Mouse (Mus musculus): ENCODE results near the gene Gm3854. TPM values are rescaled to one million over a fixed set of nuclear protein-coding genes. Genes with fewer than 3 reads are reported as not detected.
A peak's percentile ranks its signal among the peaks of the same experiment; 100 is the strongest.

The Gm3854 gene
- polyA plus RNA-seq, 1 experiment from 2014 or later = 0.73 TPM

DNA sequence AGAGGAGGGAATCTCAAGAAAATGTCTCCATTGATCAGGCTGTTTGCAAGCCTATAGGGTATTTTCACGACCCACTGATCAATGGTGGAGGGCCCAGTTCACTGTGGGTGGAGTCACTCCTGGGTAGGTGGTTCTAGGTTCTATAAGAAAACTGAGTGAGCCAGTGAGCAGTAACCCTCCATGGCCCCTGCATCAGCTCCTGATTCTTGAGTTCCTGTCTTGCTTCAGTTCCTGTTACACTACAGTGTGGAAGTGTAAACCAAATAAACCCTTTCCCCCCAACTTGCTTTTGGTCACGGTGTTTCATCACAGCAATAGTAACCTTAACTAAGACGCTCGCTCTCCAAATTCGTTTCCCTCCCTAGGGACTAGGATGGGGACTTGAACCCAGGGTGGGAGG, 45.4 kb downstream of the Gm3854 start:
- Histone ChIP-seq H3K9ac (no peak overlapping the region), H3K4me3 (no peak overlapping the region), H3K27me3 (no peaks in the 10 kb centered on the region), H3K27ac (no peak overlapping the region), H3K4me2 (no peak overlapping the region), H3K4me1 (replicated peaks) (peaks cover 4% of the 10 kb centered on the region; the same call in 1 of the 2 replicates), H3K36me3 (peaks cover 41% of the 10 kb centered on the region), H3K9me3 (replicated peaks) (no peaks in the 10 kb centered on the region)
- 81% methylated on average over 5 of the region's 5 CpGs for WGBS
- no peak for ATAC-seq (replicated peaks; ENCODE audit: insufficient number of reproducible peaks, insufficient read depth, low FRiP score, low read depth)

DNA sequence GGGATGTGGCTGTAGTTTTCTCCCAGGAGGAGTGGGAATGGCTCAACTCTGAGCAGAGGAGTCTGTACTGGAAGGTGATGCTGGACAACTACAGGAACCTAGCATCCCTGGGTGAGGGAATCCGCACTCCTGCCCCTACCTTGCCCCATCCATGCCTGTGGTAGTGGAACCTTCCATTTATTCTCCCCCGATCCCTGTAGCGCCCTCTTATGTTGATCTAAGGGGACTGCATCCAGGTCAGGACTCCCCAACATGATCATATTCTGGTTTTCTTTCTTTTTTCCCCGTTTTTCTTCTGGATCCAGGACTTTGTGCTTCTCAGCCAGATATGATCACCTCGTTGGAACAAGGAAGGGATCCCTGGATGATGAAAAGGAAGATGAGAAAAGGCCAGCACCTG, 45.9 kb downstream of the Gm3854 start:
- Histone ChIP-seq H3K4me2 (no peak overlapping the region), H3K9me3 (replicated peaks) (no peaks in the 10 kb centered on the region), H3K36me3 (peaks cover 45% of the 10 kb centered on the region), H3K4me3 (no peak overlapping the region), H3K9ac (no peak overlapping the region), H3K27me3 (no peaks in the 10 kb centered on the region), H3K27ac (no peak overlapping the region), H3K4me1 (replicated peaks) (peaks cover 1% of the 10 kb centered on the region; the same call in 1 of the 2 replicates)
- ATAC-seq (replicated peaks; ENCODE audit: insufficient number of reproducible peaks, insufficient read depth, low FRiP score, low read depth) = no peak
- WGBS = 61% methylated on average over 5 of the region's 5 CpGs

DNA sequence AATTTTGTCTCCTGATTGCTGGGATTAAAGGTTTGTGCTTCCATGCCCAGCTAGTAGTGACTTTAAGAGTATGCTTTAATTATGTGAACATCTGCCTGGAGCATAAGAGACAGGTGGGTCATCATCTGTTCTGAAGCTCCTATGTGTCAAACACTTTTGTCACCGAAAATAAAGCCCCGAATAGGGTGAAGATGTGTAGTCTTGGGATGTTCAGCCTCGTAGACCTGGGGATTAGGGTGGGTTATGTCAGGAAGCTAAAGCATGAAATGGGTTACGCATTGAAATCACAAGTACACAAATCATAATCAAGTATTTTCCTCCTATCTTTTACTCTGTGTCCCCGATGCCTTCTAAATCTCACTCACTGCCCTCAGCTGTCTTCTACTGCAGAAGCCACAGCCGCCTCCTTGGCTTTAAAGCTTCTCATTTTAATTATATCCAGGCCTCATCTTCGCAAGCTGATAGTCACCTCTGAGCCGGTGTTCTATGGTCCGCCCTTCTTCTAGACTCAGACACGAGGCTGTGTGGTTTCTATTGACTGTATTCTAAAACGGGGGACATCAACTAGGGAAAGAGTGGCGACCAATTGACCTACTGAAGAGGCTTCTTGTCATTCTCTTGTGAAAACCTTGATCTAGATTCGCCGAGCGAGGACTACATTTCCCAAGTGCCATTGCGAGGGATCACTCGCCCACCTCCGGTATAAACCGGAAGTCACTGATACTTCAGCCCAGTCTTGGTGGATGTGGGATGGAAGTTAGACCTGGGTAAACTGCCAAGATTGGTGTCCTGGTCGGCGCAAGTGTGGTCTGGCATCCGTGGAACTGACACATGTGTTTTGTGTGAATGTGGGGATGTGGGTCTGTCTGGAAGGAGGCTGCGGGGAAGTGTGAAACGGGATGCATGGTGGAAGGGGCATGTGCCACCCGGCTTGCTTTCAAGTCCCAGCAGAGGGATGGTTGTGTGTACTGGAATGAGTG, 54.7 kb downstream of the Gm3854 start, which contains the start of gene Smim17:
Gene Smim17, plus strand, starts transcription at position 720 of the 980 bp plus-strand sequence.
- H3K9ac ChIP-seq = peak within 1 kb of the TSS; percentile 49
- ATAC-seq (replicated peaks; ENCODE audit: insufficient number of reproducible peaks, insufficient read depth, low FRiP score, low read depth) = 0 out of 2 replicates have a peak, but pooled peaks have one; percentile 58

More for the DNA sequence above, 54.7 kb downstream of the Gm3854 start, which contains the start of gene Smim17:
- peaks cover 23% of the 10 kb centered on the region for H3K36me3 ChIP-seq
- H3K4me2 ChIP-seq = peak within 1 kb of the TSS; percentile 80
- H3K4me1 ChIP-seq (replicated peaks) = 0 out of 2 replicates have a peak, but pooled peaks cover 3% of the 10 kb centered on the region
- H3K9me3 ChIP-seq (replicated peaks) = no peaks in the 10 kb centered on the region
- no peaks in the 10 kb centered on the region for H3K27me3 ChIP-seq
- H3K4me3 ChIP-seq = peak within 1 kb of the TSS; percentile 57
- WGBS = 25% methylated on average over 25 of the region's 25 CpGs
- H3K27ac ChIP-seq = no peak within 1 kb of the TSS

Other genes starting within 250 kb of the Gm3854 start
- gene Zfp787, start 187.8 kb upstream of the Gm3854 start, polyA plus RNA-seq (2015; fragmentation: Nextera tagmentation; extraction: Ambion mirVana) = 19.8 and 25.2 TPM in 2 replicates
- 29.9 and 38.5 TPM in 2 replicates for gene Zfp444, start 171.5 kb upstream of the Gm3854 start, polyA plus RNA-seq (2015; fragmentation: Nextera tagmentation; extraction: Ambion mirVana)
- not detected in 2 replicates for gene Galp, start 146.7 kb upstream of the Gm3854 start, polyA plus RNA-seq (2015; fragmentation: Nextera tagmentation; extraction: Ambion mirVana)
- gene Zscan5b, start 121.5 kb upstream of the Gm3854 start, polyA plus RNA-seq (2015; fragmentation: Nextera tagmentation; extraction: Ambion mirVana) = not detected in 2 replicates
- not detected in 2 replicates for gene Epp13, start 91.0 kb upstream of the Gm3854 start, polyA plus RNA-seq (2015; fragmentation: Nextera tagmentation; extraction: Ambion mirVana)
- 3.9 and 4.1 TPM in 2 replicates for gene Zfp667, start 57.2 kb upstream of the Gm3854 start, polyA plus RNA-seq (2015; fragmentation: Nextera tagmentation; extraction: Ambion mirVana)
- gene Zfp583, start 12.5 kb upstream of the Gm3854 start, polyA plus RNA-seq (2015; fragmentation: Nextera tagmentation; extraction: Ambion mirVana) = 3.6 and 4.4 TPM in 2 replicates
- gene Zfp78, start 19.5 kb downstream of the Gm3854 start, polyA plus RNA-seq (2015; fragmentation: Nextera tagmentation; extraction: Ambion mirVana) = 1.1 and 1.3 TPM in 2 replicates
- gene Zfp28, start 39.5 kb downstream of the Gm3854 start, polyA plus RNA-seq (2015; fragmentation: Nextera tagmentation; extraction: Ambion mirVana) = 8.0 and 8.8 TPM in 2 replicates
- gene Smim17, start 55.0 kb downstream of the Gm3854 start, polyA plus RNA-seq (2015; fragmentation: Nextera tagmentation; extraction: Ambion mirVana) = 0.28 TPM in 1 of 2 replicates, not detected in the other
- not detected in 2 replicates for gene Gm20715, start 66.5 kb downstream of the Gm3854 start, polyA plus RNA-seq (2015; fragmentation: Nextera tagmentation; extraction: Ambion mirVana)
- not detected in 2 replicates for gene Olfr1344, start 94.9 kb downstream of the Gm3854 start, polyA plus RNA-seq (2015; fragmentation: Nextera tagmentation; extraction: Ambion mirVana)
- gene Olfr1336, start 112.4 kb downstream of the Gm3854 start, polyA plus RNA-seq (2015; fragmentation: Nextera tagmentation; extraction: Ambion mirVana) = not detected in 2 replicates
- gene Olfr1346, start 123.3 kb downstream of the Gm3854 start, polyA plus RNA-seq (2015; fragmentation: Nextera tagmentation; extraction: Ambion mirVana) = not detected in 2 replicates
- gene Olfr5, start 143.2 kb downstream of the Gm3854 start, polyA plus RNA-seq (2015; fragmentation: Nextera tagmentation; extraction: Ambion mirVana) = not detected in 2 replicates
- not detected in 2 replicates for gene Olfr1347, start 156.0 kb downstream of the Gm3854 start, polyA plus RNA-seq (2015; fragmentation: Nextera tagmentation; extraction: Ambion mirVana)
- not detected in 2 replicates for gene Olfr1348, start 165.0 kb downstream of the Gm3854 start, polyA plus RNA-seq (2015; fragmentation: Nextera tagmentation; extraction: Ambion mirVana)
- gene Olfr1349, start 179.2 kb downstream of the Gm3854 start, polyA plus RNA-seq (2015; fragmentation: Nextera tagmentation; extraction: Ambion mirVana) = not detected in 2 replicates
- not detected in 2 replicates for gene Olfr1350, start 221.1 kb downstream of the Gm3854 start, polyA plus RNA-seq (2015; fragmentation: Nextera tagmentation; extraction: Ambion mirVana)